In the genomic region with DNA sequence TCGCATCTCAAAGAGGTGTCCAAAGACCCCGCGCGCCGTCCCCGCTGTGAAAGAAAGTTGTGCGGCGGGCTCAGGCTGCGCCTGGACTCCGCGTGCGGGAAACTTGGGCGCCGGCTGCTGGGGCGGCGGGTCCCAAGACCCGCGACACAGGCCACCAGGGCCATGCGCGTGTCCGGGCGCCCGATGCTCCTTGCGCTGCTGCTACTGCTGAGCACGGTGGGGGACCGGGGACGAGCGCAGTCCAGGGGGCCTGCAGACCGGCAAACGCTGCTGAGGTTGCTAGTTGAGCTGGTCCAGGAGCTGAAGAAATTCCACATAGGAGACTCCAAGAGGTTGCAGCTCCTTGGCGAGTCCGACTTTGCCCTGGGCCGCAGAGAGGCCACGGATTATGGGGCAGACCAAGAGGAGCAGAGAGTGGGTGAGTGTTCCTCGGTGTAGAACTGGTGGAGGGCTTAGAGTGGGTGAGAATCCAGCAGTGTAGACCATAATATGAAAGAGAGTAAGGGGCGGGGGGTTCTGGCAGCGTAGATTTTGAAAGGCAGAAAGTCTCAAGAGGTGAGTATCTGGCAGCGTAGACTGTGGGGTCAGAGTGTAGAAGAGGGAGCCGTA, we compare ENCODE assay signal across 9 mouse cellular contexts. TPM values are rescaled to one million over a fixed set of nuclear protein-coding genes. Genes with fewer than 3 reads are reported as not detected.
DNase-seq lines count a peak whose midpoint lies in the region; ATAC-seq and TF ChIP-seq lines count a peak whose summit lies in the region.
"Had no signal": no experiment of that assay in that cellular context is flagged by ENCODE, and none has a peak within 500 bp of the region (broad histone marks: within the 10 kb centered on the region; RNA-seq: fewer than 3 reads in every experiment).

No protein-coding gene starts in this region.

- 9% methylated on average over 39 of the region's 39 CpGs for WGBS in heart, embryonic 12.5 days
- 8% methylated on average over 39 of the region's 39 CpGs for WGBS in hindbrain, embryonic 13.5 days
- WGBS in midbrain, embryonic 13.5 days: 8% methylated on average over 39 of the region's 39 CpGs
- WGBS in cerebellum, adult 2 months: 9% methylated on average over 39 of the region's 39 CpGs

- intact Hi-C loops in heart, postnatal 10 days (cut with DNase I): no loop called here

- DNase-seq in heart, postnatal 10 days: no peak
- peak; percentile 52 for DNase-seq in ZHBTc4 (ENCODE audit: low read depth, low spot score)
- no peak for DNase-seq in natural killer cell, adult 2 months (ENCODE audit: low spot score in 2 of 2)
- DNase-seq in cerebellum, adult 2 months: no peak
- no peak for DNase-seq in adrenal gland, postnatal 4 days (ENCODE audit: low spot score in 2 of 2)

- H3K27ac ChIP-seq in heart, embryonic 12.5 days (ENCODE audit: poor library complexity, severe bottlenecking): no peak overlapping the region
- no peak overlapping the region for H3K27ac ChIP-seq in hindbrain, embryonic 13.5 days
- no peak overlapping the region for H3K27ac ChIP-seq in midbrain, embryonic 13.5 days
- H3K27ac ChIP-seq in cerebellum, adult 2 months (ENCODE audit: insufficient read depth, low read length): no peak overlapping the region

- H3K4me2 ChIP-seq in heart, embryonic 12.5 days: peak overlapping the region; percentile 98
- H3K4me2 ChIP-seq in hindbrain, embryonic 13.5 days: peak overlapping the region; percentile 100
- peak overlapping the region; percentile 99 for H3K4me2 ChIP-seq in midbrain, embryonic 13.5 days (replicated peaks)

- peaks cover 63% of the 10 kb centered on the region for H3K27me3 ChIP-seq in heart, embryonic 12.5 days (replicated peaks)
- H3K27me3 ChIP-seq in hindbrain, embryonic 13.5 days: peaks cover 57% of the 10 kb centered on the region
- H3K27me3 ChIP-seq in midbrain, embryonic 13.5 days: peaks cover 56% of the 10 kb centered on the region
- peaks cover 6% of the 10 kb centered on the region; the same call in 1 of the 2 replicates for H3K27me3 ChIP-seq in cerebellum, adult 2 months (ENCODE audit: control insufficient read depth, insufficient read depth, low read length)

- peak overlapping the region; percentile 60 for H3K9ac ChIP-seq in heart, embryonic 12.5 days
- H3K9ac ChIP-seq in hindbrain, embryonic 13.5 days: peak overlapping the region; percentile 69
- H3K9ac ChIP-seq in midbrain, embryonic 13.5 days (replicated peaks): peak overlapping the region; percentile 59

- H3K9me3 ChIP-seq in heart, embryonic 12.5 days (replicated peaks): peaks cover 3% of the 10 kb centered on the region; the same call in 1 of the 2 replicates
- H3K9me3 ChIP-seq in hindbrain, embryonic 13.5 days: no peaks in the 10 kb centered on the region
- H3K9me3 ChIP-seq in midbrain, embryonic 13.5 days: no peaks in the 10 kb centered on the region

- no peak for TF ChIP-seq POLR2A in cerebellum, adult 2 months (IDR thresholded peaks at IDR 0.05; ENCODE audit: borderline replicate concordance, insufficient read depth, low read length)

- peaks cover 14% of the 10 kb centered on the region for H3K4me1 ChIP-seq in heart, embryonic 12.5 days (replicated peaks)
- peaks cover 16% of the 10 kb centered on the region for H3K4me1 ChIP-seq in hindbrain, embryonic 13.5 days (replicated peaks)
- peaks cover 12% of the 10 kb centered on the region for H3K4me1 ChIP-seq in midbrain, embryonic 13.5 days (replicated peaks)
- H3K4me1 ChIP-seq in cerebellum, adult 2 months (ENCODE audit: control insufficient read depth, insufficient read depth, low read length): no peaks in the 10 kb centered on the region

- no peaks in the 10 kb centered on the region for H3K36me3 ChIP-seq in heart, embryonic 12.5 days
- H3K36me3 ChIP-seq in hindbrain, embryonic 13.5 days: no peaks in the 10 kb centered on the region
- no peaks in the 10 kb centered on the region for H3K36me3 ChIP-seq in midbrain, embryonic 13.5 days

- TF ChIP-seq CTCF in cerebellum, adult 2 months (IDR thresholded peaks at IDR 0.05; ENCODE audit: borderline replicate concordance, insufficient read depth, low read depth, low read length): no peak

- peak overlapping the region; percentile 57 for H3K4me3 ChIP-seq in heart, embryonic 12.5 days
- peak overlapping the region; percentile 63 for H3K4me3 ChIP-seq in hindbrain, embryonic 13.5 days
- H3K4me3 ChIP-seq in midbrain, embryonic 13.5 days (replicated peaks): peak overlapping the region; percentile 56
- H3K4me3 ChIP-seq in cerebellum, adult 2 months (replicated peaks; ENCODE audit: insufficient read depth, low read depth, low read length): no peak overlapping the region
- H3K4me3 ChIP-seq: myocyte had no signal

- ATAC-seq in heart, embryonic 12.5 days (ENCODE audit: insufficient number of reproducible peaks, low FRiP score): no peak
- ATAC-seq in hindbrain, embryonic 13.5 days (ENCODE audit: low FRiP score): peak; percentile 72
- ATAC-seq in midbrain, embryonic 13.5 days: peak; percentile 75

RNA-seq across cellular contexts. Expression of gene Alkal2, which starts 0.6 kb away (rescaled TPM):
- 0.14 TPM in 1 of 2 replicates, not detected in the other for polyA plus RNA-seq in heart, embryonic 12.5 days (2016; fragmentation: Nextera tagmentation; extraction: Ambion mirVana)
- total RNA-seq in heart, postnatal 10 days (2021): under 1 TPM; 0.34 to 0.35 TPM
- polyA plus RNA-seq in hindbrain, embryonic 13.5 days (2015; fragmentation: Nextera tagmentation; extraction: Ambion mirVana): 0.45 TPM in 1 of 2 replicates, not detected in the other
- 0.27 TPM in 1 of 2 replicates, not detected in the other for polyA plus RNA-seq in midbrain, embryonic 13.5 days (2015; fragmentation: Nextera tagmentation; extraction: Ambion mirVana)
- polyA plus RNA-seq in cerebellum, adult 2 months (2012; rRNA removed): 0.11 and 0.19 TPM in 2 replicates
- under 1 TPM; 0.39 to 0.73 TPM for total RNA-seq in adrenal gland, postnatal 4 days (2021)
- polyA plus RNA-seq: myocyte had no signal

RNA-seq across cellular contexts. Expression of gene Acp1, which starts 26.7 kb away (rescaled TPM):
- polyA plus RNA-seq in heart, embryonic 12.5 days (2016; fragmentation: Nextera tagmentation; extraction: Ambion mirVana): 107 and 116 TPM in 2 replicates
- total RNA-seq in heart, postnatal 10 days (2021): 10 to 100 TPM; 43.1 to 44.8 TPM
- polyA plus RNA-seq in hindbrain, embryonic 13.5 days (2015; fragmentation: Nextera tagmentation; extraction: Ambion mirVana): 133 and 136 TPM in 2 replicates
- 137 and 163 TPM in 2 replicates for polyA plus RNA-seq in midbrain, embryonic 13.5 days (2015; fragmentation: Nextera tagmentation; extraction: Ambion mirVana)
- 25.2 and 27.4 TPM in 2 replicates for polyA plus RNA-seq in cerebellum, adult 2 months (2012; rRNA removed)
- 10 to 100 TPM; 74.9 to 81.0 TPM for total RNA-seq in adrenal gland, postnatal 4 days (2021)

RNA-seq across cellular contexts. Expression of gene Sh3yl1, which starts 26.7 kb away (rescaled TPM):
- polyA plus RNA-seq in heart, embryonic 12.5 days (2016; fragmentation: Nextera tagmentation; extraction: Ambion mirVana): 8.1 and 10.5 TPM in 2 replicates
- 1 to 10 TPM; 2.6 to 2.8 TPM for total RNA-seq in heart, postnatal 10 days (2021)
- polyA plus RNA-seq in hindbrain, embryonic 13.5 days (2015; fragmentation: Nextera tagmentation; extraction: Ambion mirVana): 50.8 and 52.0 TPM in 2 replicates
- polyA plus RNA-seq in midbrain, embryonic 13.5 days (2015; fragmentation: Nextera tagmentation; extraction: Ambion mirVana): 37.7 and 41.2 TPM in 2 replicates
- 8.1 and 8.5 TPM in 2 replicates for polyA plus RNA-seq in cerebellum, adult 2 months (2012; rRNA removed)
- total RNA-seq in adrenal gland, postnatal 4 days (2021): 10 to 100 TPM in 1 of 2 experiments, 1 to 10 TPM in 1; 7.8 to 11.4 TPM
